Mouse (Mus musculus) small intestine, adult 2 months (tissue): ENCODE measurements around the gene Rhox10.

Experiments
- CTCF ChIP-seq: fragments of 200-500 bp; IDR thresholded peaks from 2 replicates; pipeline ENCODE4 v1.5.1; 2012; ENCODE audit warnings: low read depth, mild to moderate bottlenecking, control low read depth, inconsistent platforms, low read length, moderate library complexity, mixed read lengths; ENCODE audit not compliant: insufficient replicate concordance, insufficient read length; ENCODE audit errors: extremely low read depth
- POLR2A ChIP-seq: fragments of 200-500 bp; IDR thresholded peaks from 2 replicates; pipeline ENCODE4 v1.6.1; 2012; ENCODE audit warnings: low read depth, mild to moderate bottlenecking, control low read depth, inconsistent platforms, low read length, moderate library complexity

- no peak for TF ChIP-seq CTCF
- no peak for TF ChIP-seq POLR2A
These were observed at the start of gene Rhox10 for GRCm38 (mm10) chrX:38066175-38066574.
